Mouse (Mus musculus) midbrain, embryonic 13.5 days (tissue): ENCODE measurements around the gene C2cd3. TPM values are rescaled to one million over a fixed set of nuclear protein-coding genes. Genes with fewer than 3 reads are reported as not detected.

Source experiments
- ATAC-seq: fragments of 200-750 bp; cut with Nextera tagmentation; 2 replicates; pipeline ENCODE4 v1.8.0; 2017; ENCODE audit warnings: mild to moderate bottlenecking, moderate TSS enrichment, moderate library complexity
- H3K27ac ChIP-seq: fragments of 300-500 bp; sonication (generic); 2 replicates; pipeline ENCODE4 v1.5.1; 2015; ENCODE audit warnings: inconsistent platforms, mild to moderate bottlenecking, moderate library complexity
- H3K27me3 ChIP-seq: fragments of 300-500 bp; sonication (generic); 2 replicates; pipeline ENCODE4 v1.6.1; 2015; ENCODE audit warnings: mild to moderate bottlenecking, inconsistent platforms
- H3K36me3 ChIP-seq: fragments of 300-500 bp; sonication (generic); 2 replicates; pipeline ENCODE4 v1.6.1; 2015; ENCODE audit warnings: mild to moderate bottlenecking, inconsistent platforms
- H3K4me1 ChIP-seq: fragments of 300-500 bp; sonication (generic); replicated peaks from 2 replicates; pipeline ENCODE4 v1.6.1; 2015; ENCODE audit warnings: inconsistent platforms
- H3K4me2 ChIP-seq: fragments of 300-500 bp; sonication (generic); replicated peaks from 2 replicates; pipeline ENCODE4 v1.6.1; 2015; ENCODE audit warnings: moderate library complexity, mild to moderate bottlenecking, inconsistent platforms
- H3K4me3 ChIP-seq: fragments of 300-500 bp; sonication (generic); replicated peaks from 2 replicates; pipeline ENCODE4 v1.5.1; 2015; ENCODE audit warnings: mild to moderate bottlenecking, inconsistent platforms
- H3K9ac ChIP-seq: fragments of 300-500 bp; sonication (generic); replicated peaks from 2 replicates; pipeline ENCODE4 v1.6.1; 2015; ENCODE audit warnings: mild to moderate bottlenecking, inconsistent platforms
- H3K9me3 ChIP-seq: fragments of 300-500 bp; sonication (generic); 2 replicates; pipeline ENCODE4 v1.6.1; 2016; ENCODE audit warnings: mild to moderate bottlenecking, inconsistent platforms
- WGBS: fragments of 180-500 bp; shearing (Covaris S2); methylation state at CpG from one replicate; pipeline ENCODE4 v1.1.7; 2015; 5-methylcytosine and 5-hydroxymethylcytosine counted together
- polyA plus RNA-seq: library from polyadenylated mRNA; unstranded; fragments of >200 nt; fragmentation: Nextera tagmentation; extraction: Ambion mirVana; gene quantifications from 2 replicates; pipeline ENCODE4 v1.2.1, GENCODE M21; 2015

The C2cd3 gene
- polyA plus RNA-seq, 1 experiment from 2014 or later: 28.7 TPM

- Histone ChIP-seq H3K4me3 (no peak overlapping the region), H3K27me3 (no peaks in the 10 kb centered on the region), H3K9me3 (no peaks in the 10 kb centered on the region), H3K4me1 (no peaks in the 10 kb centered on the region), H3K4me2 (no peak overlapping the region), H3K9ac (no peak overlapping the region), H3K36me3 (peaks cover 88% of the 10 kb centered on the region), H3K27ac (no peak overlapping the region)
- WGBS: 88% methylated on average over 9 of the region's 9 CpGs
- no peak for ATAC-seq
Measured at GRCm38 (mm10) chr7:100463194-100463593, 91.2 kb downstream of the C2cd3 start.

GRCm38 (mm10) chr7:100463757-100464156, 91.7 kb downstream of the C2cd3 start:
- peaks cover 90% of the 10 kb centered on the region for H3K36me3 ChIP-seq
- H3K9ac ChIP-seq: no peak overlapping the region
- no peak overlapping the region for H3K27ac ChIP-seq

GRCm38 (mm10) chr7:100464248-100464647, 92.2 kb downstream of the C2cd3 start:
- no peaks in the 10 kb centered on the region for H3K4me1 ChIP-seq
- no peak overlapping the region for H3K9ac ChIP-seq
- no peak for ATAC-seq
- H3K36me3 ChIP-seq: peaks cover 90% of the 10 kb centered on the region
- H3K9me3 ChIP-seq: no peaks in the 10 kb centered on the region
- H3K4me3 ChIP-seq: no peak overlapping the region
- no peaks in the 10 kb centered on the region for H3K27me3 ChIP-seq
- WGBS: 93% methylated on average over 7 of the region's 7 CpGs
- H3K4me2 ChIP-seq: no peak overlapping the region
- H3K27ac ChIP-seq: no peak overlapping the region

More at GRCm38 (mm10) chr7:100463757-100464156, 91.7 kb downstream of the C2cd3 start:
- no peak overlapping the region for H3K4me2 ChIP-seq
- 92% methylated on average over 10 of the region's 10 CpGs for WGBS
- ATAC-seq: no peak
- H3K9me3 ChIP-seq: no peaks in the 10 kb centered on the region
- H3K4me1 ChIP-seq: no peaks in the 10 kb centered on the region
- H3K27me3 ChIP-seq: no peaks in the 10 kb centered on the region
- no peak overlapping the region for H3K4me3 ChIP-seq

GRCm38 (mm10) chr7:100465248-100465647, 93.2 kb downstream of the C2cd3 start:
- Histone ChIP-seq H3K4me3 (no peak overlapping the region), H3K27me3 (no peaks in the 10 kb centered on the region), H3K27ac (no peak overlapping the region), H3K9ac (no peak overlapping the region), H3K4me2 (no peak overlapping the region), H3K36me3 (peaks cover 90% of the 10 kb centered on the region), H3K9me3 (no peaks in the 10 kb centered on the region), H3K4me1 (no peaks in the 10 kb centered on the region)
- no peak for ATAC-seq
- WGBS: 87% methylated on average over 4 of the region's 4 CpGs

- 83% methylated on average over 5 of the region's 5 CpGs for WGBS
- H3K27me3 ChIP-seq: no peaks in the 10 kb centered on the region
Measured at GRCm38 (mm10) chr7:100465656-100466309, 93.8 kb downstream of the C2cd3 start.

DNA sequence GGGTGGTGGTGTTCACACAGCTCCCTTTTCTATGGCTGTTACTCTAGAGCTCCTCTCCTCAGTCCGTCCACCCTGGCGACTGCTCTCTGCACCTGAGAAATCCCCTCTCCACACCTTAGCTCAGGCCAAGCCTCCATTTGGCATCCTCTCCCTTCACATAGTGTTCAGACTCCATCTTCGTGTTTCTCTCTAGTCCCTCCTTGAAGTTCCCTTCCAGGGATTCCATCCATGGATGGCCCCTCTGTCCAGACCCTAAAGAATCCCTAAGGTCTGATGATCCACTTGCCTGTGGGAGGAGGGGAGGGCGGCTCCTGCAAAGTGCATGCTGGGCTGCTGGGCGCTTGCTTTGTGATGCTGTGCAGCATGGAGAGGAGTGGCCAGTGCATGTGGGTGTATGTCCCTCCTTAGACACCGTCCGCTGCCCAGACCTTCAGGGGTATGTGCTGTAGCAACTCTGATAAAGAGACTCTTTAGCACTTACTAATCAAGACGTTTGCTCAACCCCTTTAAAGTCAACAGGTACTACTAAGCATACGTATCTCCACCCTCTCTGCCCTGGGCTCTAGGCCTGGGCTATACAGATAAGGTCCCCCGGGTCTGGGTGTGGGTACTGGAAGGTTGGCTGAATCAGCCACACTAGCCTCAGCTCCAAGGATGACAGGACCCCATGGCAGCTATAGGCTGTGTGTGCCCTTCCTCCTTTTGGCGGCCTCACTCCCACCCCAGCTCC, 94.9 kb downstream of the C2cd3 start:
- WGBS: 93% methylated on average over 11 of the region's 11 CpGs
- Histone ChIP-seq H3K27ac (no peak overlapping the region), H3K9ac (no peak overlapping the region), H3K4me3 (no peak overlapping the region), H3K4me2 (no peak overlapping the region), H3K4me1 (no peaks in the 10 kb centered on the region), H3K27me3 (no peaks in the 10 kb centered on the region), H3K9me3 (no peaks in the 10 kb centered on the region), H3K36me3 (peaks cover 85% of the 10 kb centered on the region)
- ATAC-seq: no peak

More at GRCm38 (mm10) chr7:100465656-100466309, 93.8 kb downstream of the C2cd3 start:
- Histone ChIP-seq H3K27ac (no peak overlapping the region), H3K4me2 (no peak overlapping the region), H3K9me3 (no peaks in the 10 kb centered on the region), H3K9ac (no peak overlapping the region), H3K4me1 (no peaks in the 10 kb centered on the region), H3K36me3 (peaks cover 90% of the 10 kb centered on the region), H3K4me3 (no peak overlapping the region)
- ATAC-seq: no peak

DNA sequence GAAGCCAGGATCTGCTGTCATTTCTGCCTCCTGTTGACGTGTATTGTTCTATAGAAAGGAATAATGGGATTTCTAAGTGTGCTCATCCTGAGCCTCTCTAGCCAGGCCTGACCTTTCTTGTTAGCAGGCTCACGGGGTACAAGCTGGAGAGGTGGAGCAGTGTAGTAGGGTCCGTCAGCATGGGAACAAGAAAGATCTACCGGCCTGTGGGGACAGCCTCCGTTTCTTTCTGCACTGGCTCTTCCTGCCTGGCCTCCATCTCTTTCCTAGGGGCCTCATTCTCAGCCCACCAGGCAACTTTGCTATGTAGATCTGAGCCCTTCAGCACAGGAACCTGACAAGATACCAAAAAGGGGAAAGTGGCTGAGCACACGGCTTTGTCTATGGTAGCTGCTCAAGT, 96.7 kb downstream of the C2cd3 start:
- no peak for ATAC-seq
- Histone ChIP-seq H3K9ac (no peak overlapping the region), H3K36me3 (peaks cover 70% of the 10 kb centered on the region), H3K27me3 (no peaks in the 10 kb centered on the region), H3K4me1 (no peaks in the 10 kb centered on the region), H3K27ac (no peak overlapping the region), H3K4me3 (no peak overlapping the region), H3K4me2 (no peak overlapping the region), H3K9me3 (no peaks in the 10 kb centered on the region)
- 90% methylated on average over 6 of the region's 6 CpGs for WGBS

DNA sequence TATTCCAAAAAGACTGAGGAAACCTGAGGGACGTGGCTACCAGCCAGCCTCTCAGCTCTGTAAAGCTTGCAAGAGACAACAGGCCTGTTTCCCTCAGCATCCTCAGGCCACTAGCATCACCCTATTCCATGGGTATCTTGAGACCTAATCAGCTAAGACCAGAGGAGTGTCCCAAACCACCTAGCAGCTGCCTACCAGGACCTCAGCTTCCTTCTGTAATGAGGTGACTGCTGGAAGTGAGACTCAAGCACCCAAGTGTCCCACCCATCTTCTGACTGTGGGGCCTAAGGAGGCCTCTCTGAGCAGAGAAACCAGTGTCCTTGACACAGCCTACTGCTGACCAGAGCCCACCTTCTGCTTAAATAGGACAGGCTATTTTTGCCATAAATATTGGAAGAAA, 97.5 kb downstream of the C2cd3 start:
- Histone ChIP-seq H3K9me3 (no peaks in the 10 kb centered on the region), H3K4me1 (no peaks in the 10 kb centered on the region), H3K4me2 (no peak overlapping the region), H3K4me3 (no peak overlapping the region), H3K36me3 (peaks cover 63% of the 10 kb centered on the region), H3K27ac (no peak overlapping the region), H3K9ac (no peak overlapping the region), H3K27me3 (no peaks in the 10 kb centered on the region)
- no peak for ATAC-seq
- WGBS: 96% methylated on average over 1 of the region's 1 CpGs

DNA sequence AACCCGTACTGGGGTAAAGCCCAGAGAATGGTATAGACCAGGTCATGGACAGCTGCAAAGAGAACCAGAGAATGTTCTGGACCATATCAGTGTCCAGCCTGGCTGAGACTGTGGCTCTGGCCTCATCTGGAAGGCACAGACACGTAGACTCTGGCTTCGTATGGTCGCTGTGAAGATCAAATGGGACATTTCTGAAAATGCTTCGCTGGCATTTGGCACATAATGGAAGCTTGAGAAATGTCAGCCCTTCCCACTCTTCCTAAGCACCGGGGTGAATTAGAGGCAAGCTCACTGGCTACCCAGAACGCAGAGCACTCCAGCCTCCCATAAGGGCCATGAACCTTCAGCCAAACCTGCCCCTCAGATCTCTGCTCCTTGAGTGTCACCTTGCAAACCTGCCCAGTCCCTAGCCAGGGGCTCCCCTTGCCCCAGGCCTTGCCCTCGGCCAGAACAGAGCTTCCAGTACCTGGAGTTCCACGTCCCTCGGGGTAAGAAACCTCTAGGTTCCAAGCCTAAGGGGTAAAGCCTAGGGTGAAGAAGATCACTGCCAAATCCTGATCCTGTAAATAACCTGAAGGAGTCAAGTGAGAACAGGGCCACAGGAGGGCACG, 98.9 kb downstream of the C2cd3 start:
- H3K9ac ChIP-seq: no peak overlapping the region
- no peaks in the 10 kb centered on the region for H3K4me1 ChIP-seq
- WGBS: 91% methylated on average over 11 of the region's 11 CpGs
- H3K36me3 ChIP-seq: peaks cover 49% of the 10 kb centered on the region
- ATAC-seq: no peak
- no peaks in the 10 kb centered on the region for H3K9me3 ChIP-seq
- H3K4me3 ChIP-seq: no peak overlapping the region
- H3K4me2 ChIP-seq: no peak overlapping the region
- H3K27me3 ChIP-seq: no peaks in the 10 kb centered on the region
- H3K27ac ChIP-seq: no peak overlapping the region

DNA sequence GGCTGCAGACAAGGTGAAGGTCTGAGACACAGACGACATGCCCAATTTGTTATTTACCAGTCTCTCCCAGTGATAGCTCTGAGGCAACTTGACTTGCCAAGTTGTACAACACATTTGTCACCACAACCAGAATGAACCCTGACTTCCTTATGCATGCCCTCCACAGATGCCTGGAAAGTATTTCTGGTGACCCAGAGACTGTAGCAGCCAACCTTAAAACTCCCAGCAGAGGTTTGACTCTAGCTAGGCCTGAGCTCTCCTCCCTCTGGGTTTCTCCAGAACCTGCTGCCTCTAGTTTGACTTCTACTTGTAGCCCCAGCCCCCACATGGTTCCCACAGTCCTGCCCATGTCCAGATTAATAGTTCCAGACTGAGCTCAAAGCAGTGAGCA, 99.4 kb downstream of the C2cd3 start:
- no peaks in the 10 kb centered on the region for H3K9me3 ChIP-seq
- H3K36me3 ChIP-seq: peaks cover 46% of the 10 kb centered on the region
- no peak overlapping the region for H3K27ac ChIP-seq
- ATAC-seq: no peak
- no peaks in the 10 kb centered on the region for H3K4me1 ChIP-seq
- no peaks in the 10 kb centered on the region for H3K27me3 ChIP-seq
- 95% methylated on average over 1 of the region's 1 CpGs for WGBS
- no peak overlapping the region for H3K4me3 ChIP-seq
- H3K4me2 ChIP-seq: no peak overlapping the region
- H3K9ac ChIP-seq: no peak overlapping the region

DNA sequence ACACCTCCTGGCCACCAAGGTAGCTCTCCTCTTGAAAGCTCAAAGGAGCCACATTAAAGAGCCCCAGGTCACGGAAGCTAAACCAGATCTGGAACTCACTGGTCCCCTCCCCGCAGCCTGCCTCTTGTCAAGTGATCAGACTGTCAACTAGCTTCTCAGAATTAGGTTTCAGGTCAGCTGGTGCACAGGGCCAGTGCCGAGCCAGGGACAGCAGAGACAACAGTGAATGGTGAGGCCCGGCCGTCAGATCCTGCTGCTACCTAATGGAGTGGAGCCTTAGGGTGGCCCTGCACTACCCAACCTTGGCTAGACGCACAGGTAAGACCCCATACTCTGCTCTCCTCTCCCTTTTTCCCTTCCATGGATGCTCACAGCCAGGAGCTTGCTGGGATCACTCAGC, 100.7 kb downstream of the C2cd3 start, which contains the start of gene Ucp3:
Gene Ucp3 (plus strand): TSS at position 214 of the 400 bp plus-strand sequence.
- 91% methylated on average over 6 of the region's 6 CpGs for WGBS
- no peaks in the 10 kb centered on the region for H3K4me1 ChIP-seq
- no peak for ATAC-seq

GRCm38 (mm10) chr7:100473846-100474454, 101.9 kb downstream of the C2cd3 start:
- no peak for ATAC-seq
- Histone ChIP-seq H3K4me1 (no peaks in the 10 kb centered on the region), H3K4me3 (no peak overlapping the region), H3K27ac (no peak overlapping the region), H3K36me3 (peaks cover 21% of the 10 kb centered on the region), H3K27me3 (no peaks in the 10 kb centered on the region), H3K4me2 (no peak overlapping the region), H3K9ac (no peak overlapping the region), H3K9me3 (no peaks in the 10 kb centered on the region)
- WGBS: 91% methylated on average over 9 of the region's 9 CpGs

More for the DNA sequence above, 100.7 kb downstream of the C2cd3 start, which contains the start of gene Ucp3:
- no peak within 1 kb of the TSS for H3K4me2 ChIP-seq
- no peaks in the 10 kb centered on the region for H3K9me3 ChIP-seq
- peaks cover 33% of the 10 kb centered on the region for H3K36me3 ChIP-seq
- H3K4me3 ChIP-seq: no peak within 1 kb of the TSS
- H3K27me3 ChIP-seq: no peaks in the 10 kb centered on the region
- no peak within 1 kb of the TSS for H3K27ac ChIP-seq
- H3K9ac ChIP-seq: no peak within 1 kb of the TSS
